Mouse (Mus musculus) midbrain, embryonic 11.5 days (tissue): ENCODE measurements around the gene Rasgrf1. TPM values are rescaled to one million over a fixed set of nuclear protein-coding genes. Genes with fewer than 3 reads are reported as not detected.

ENCODE experiments used
- ATAC-seq: fragments of 200-750 bp; cut with Nextera tagmentation; 2 replicates; pipeline ENCODE4 v1.8.0; 2017; ENCODE audit warnings: moderate TSS enrichment, moderate library complexity; ENCODE audit not compliant: low FRiP score
- DNase-seq: peaks from one replicate; pipeline ENCODE4 v3.0.0; 2015; ENCODE audit warnings: low spot score; ENCODE audit errors: missing footprints
- H3K27ac ChIP-seq: fragments of 300-500 bp; sonication (generic); 2 replicates; pipeline ENCODE4 v1.5.1; 2014; ENCODE audit warnings: low read depth, low read length
- H3K27me3 ChIP-seq: fragments of 300-500 bp; sonication (generic); 2 replicates; pipeline ENCODE4 v1.6.1; 2014; ENCODE audit warnings: mild to moderate bottlenecking, low read length, moderate library complexity, mixed read lengths; ENCODE audit not compliant: control insufficient read depth, insufficient read depth
- H3K36me3 ChIP-seq: fragments of 300-500 bp; sonication (generic); 2 replicates; pipeline ENCODE4 v1.6.1; 2014; ENCODE audit warnings: mild to moderate bottlenecking, low read length, moderate library complexity, mixed read lengths; ENCODE audit not compliant: control insufficient read depth, insufficient read depth
- H3K4me1 ChIP-seq: fragments of 300-500 bp; sonication (generic); 2 replicates; pipeline ENCODE4 v1.6.1; 2014; ENCODE audit warnings: low read length; ENCODE audit not compliant: control insufficient read depth, insufficient read depth
- H3K4me2 ChIP-seq: fragments of 300-500 bp; sonication (generic); 2 replicates; pipeline ENCODE4 v1.6.1; 2014; ENCODE audit warnings: mild to moderate bottlenecking, moderate library complexity
- H3K4me3 ChIP-seq: fragments of 300-500 bp; sonication (generic); 2 replicates; pipeline ENCODE4 v1.5.1; 2014; ENCODE audit warnings: low read depth, low read length
- H3K9ac ChIP-seq: fragments of 300-500 bp; sonication (generic); 2 replicates; pipeline ENCODE4 v1.6.1; 2014; ENCODE audit warnings: low read length
- H3K9me3 ChIP-seq: fragments of 300-500 bp; sonication (generic); 2 replicates; pipeline ENCODE4 v1.6.1; 2016; ENCODE audit warnings: low read length; ENCODE audit not compliant: control insufficient read depth
- WGBS: fragments of 180-500 bp; shearing (Covaris S2); extraction: QIAGEN DNeasy Blood & Tissue Kit; methylation state at CpG from one replicate; pipeline ENCODE4 v1.1.7; 2014; 5-methylcytosine and 5-hydroxymethylcytosine counted together
- polyA plus RNA-seq: library from polyadenylated mRNA; unstranded; fragments of >200 nt; fragmentation: Nextera tagmentation; extraction: Ambion mirVana; gene quantifications from 2 replicates; pipeline ENCODE4 v1.2.1, GENCODE M21; 2014

The Rasgrf1 gene
- polyA plus RNA-seq, 1 experiment from 2014 or later: 0.18 TPM

- no peaks in the 10 kb centered on the region for H3K9me3 ChIP-seq
- ATAC-seq: no peak
- no peaks in the 10 kb centered on the region for H3K27me3 ChIP-seq
- H3K4me3 ChIP-seq: no peak overlapping the region
- DNase-seq: no peak
- H3K4me1 ChIP-seq: no peaks in the 10 kb centered on the region
- H3K27ac ChIP-seq: no peak overlapping the region
- H3K36me3 ChIP-seq: no peaks in the 10 kb centered on the region
- 75% methylated on average over 5 of the region's 5 CpGs for WGBS
- no peak overlapping the region for H3K4me2 ChIP-seq
- H3K9ac ChIP-seq: no peak overlapping the region
These were observed 38.9 kb downstream of the Rasgrf1 start for GRCm38 (mm10) chr9:89948602-89949001.

DNA sequence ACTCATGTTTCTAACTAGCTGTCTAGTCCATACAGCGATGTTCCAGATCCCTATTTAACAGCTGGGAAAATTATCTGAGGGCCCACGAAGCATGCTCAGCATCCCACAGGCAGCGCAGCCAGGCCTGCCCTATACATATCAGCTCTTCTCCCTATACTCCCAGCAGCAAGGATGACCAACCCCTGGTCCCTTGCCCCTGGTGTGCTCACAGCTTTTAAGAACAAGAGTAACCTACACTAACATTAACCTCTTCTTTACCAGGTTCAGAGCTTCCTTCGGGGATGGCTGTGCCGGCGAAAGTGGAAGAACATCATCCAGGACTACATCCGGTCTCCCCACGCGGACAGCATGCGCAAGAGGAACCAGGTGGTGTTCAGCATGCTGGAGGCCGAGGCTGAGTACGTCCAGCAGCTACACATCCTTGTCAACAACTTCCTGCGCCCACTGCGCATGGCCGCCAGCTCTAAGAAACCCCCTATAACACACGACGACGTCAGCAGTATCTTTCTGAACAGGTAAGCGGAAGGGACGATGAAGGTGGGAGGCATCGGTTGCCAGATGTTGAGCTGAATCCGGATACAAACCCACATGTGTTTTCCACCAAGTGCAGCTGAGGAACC is 44.0 kb downstream of the Rasgrf1 start:
- 91% methylated on average over 22 of the region's 22 CpGs for WGBS
- no peaks in the 10 kb centered on the region for H3K36me3 ChIP-seq
- ATAC-seq (no peak), DNase-seq (no peak)
- H3K4me1 ChIP-seq: no peaks in the 10 kb centered on the region
- H3K27me3 ChIP-seq: no peaks in the 10 kb centered on the region
- H3K4me2 ChIP-seq: no peak overlapping the region
- H3K4me3 ChIP-seq: no peak overlapping the region
- H3K9ac ChIP-seq: no peak overlapping the region
- no peak overlapping the region for H3K27ac ChIP-seq
- H3K9me3 ChIP-seq: no peaks in the 10 kb centered on the region

GRCm38 (mm10) chr9:89954860-89955479 is 45.3 kb downstream of the Rasgrf1 start:
- H3K9ac ChIP-seq: no peak overlapping the region
- H3K9me3 ChIP-seq: no peaks in the 10 kb centered on the region
- H3K4me1 ChIP-seq: no peaks in the 10 kb centered on the region
- ATAC-seq: no peak
- no peaks in the 10 kb centered on the region for H3K36me3 ChIP-seq
- no peak overlapping the region for H3K4me2 ChIP-seq
- WGBS: 71% methylated on average over 8 of the region's 8 CpGs
- no peak overlapping the region for H3K4me3 ChIP-seq
- no peaks in the 10 kb centered on the region for H3K27me3 ChIP-seq
- no peak overlapping the region for H3K27ac ChIP-seq
- no peak for DNase-seq

GRCm38 (mm10) chr9:89958959-89959358 is 49.3 kb downstream of the Rasgrf1 start:
- Histone ChIP-seq H3K36me3 (no peaks in the 10 kb centered on the region), H3K9me3 (no peaks in the 10 kb centered on the region), H3K4me2 (no peak overlapping the region), H3K4me1 (no peaks in the 10 kb centered on the region), H3K4me3 (no peak overlapping the region), H3K9ac (no peak overlapping the region), H3K27ac (no peak overlapping the region), H3K27me3 (no peaks in the 10 kb centered on the region)
- ATAC-seq: no peak
- WGBS: 73% methylated on average over 2 of the region's 2 CpGs
- DNase-seq: no peak

DNA sequence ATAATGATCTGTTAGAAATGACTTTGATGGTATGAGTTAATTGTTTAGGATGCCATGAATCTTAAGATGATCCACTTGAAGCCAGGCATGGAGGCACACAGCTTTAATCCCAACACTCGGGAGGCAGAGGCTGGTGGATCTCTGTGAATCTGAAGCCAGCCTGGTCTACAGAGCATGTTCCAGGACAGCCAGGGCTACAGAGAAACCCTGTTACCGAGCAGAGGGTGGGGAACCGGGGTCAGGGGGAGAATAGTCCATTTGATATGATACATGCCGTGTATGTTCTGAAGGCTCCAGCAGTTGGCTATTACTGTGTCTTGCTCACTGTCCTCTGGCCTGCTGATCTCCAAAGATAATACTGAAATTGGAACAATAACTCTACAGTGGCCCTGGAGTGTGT is 54.4 kb downstream of the Rasgrf1 start:
- 87% methylated on average over 4 of the region's 4 CpGs for whole genome bisulfite sequencing
- no peak for DNase-seq

DNA sequence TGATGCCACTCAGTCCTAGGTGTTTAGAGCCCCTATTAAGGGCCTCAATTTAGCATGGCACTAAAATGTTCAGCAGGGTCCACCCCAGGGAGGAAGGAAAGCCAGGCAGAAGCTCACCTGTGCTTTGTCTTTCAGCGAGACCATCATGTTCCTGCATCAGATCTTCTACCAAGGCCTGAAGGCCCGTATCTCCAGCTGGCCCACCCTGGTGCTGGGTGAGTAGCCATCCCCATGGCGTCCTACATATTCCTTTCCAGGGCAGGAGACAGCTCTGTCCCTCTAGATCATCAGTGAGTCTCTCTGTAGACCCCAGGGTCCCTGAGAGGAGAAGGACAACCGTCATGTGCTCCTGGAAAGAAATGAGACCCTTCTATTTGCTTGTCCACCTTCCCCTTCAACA is 58.0 kb downstream of the Rasgrf1 start:
- ATAC-seq (no peak), DNase-seq (no peak)
- no peaks in the 10 kb centered on the region for H3K27me3 ChIP-seq
- H3K9me3 ChIP-seq: no peaks in the 10 kb centered on the region
- no peak overlapping the region for H3K4me2 ChIP-seq
- H3K9ac ChIP-seq: no peak overlapping the region
- no peak overlapping the region for H3K27ac ChIP-seq
- H3K4me1 ChIP-seq: no peaks in the 10 kb centered on the region
- 78% methylated on average over 4 of the region's 4 CpGs for WGBS
- no peak overlapping the region for H3K4me3 ChIP-seq
- no peaks in the 10 kb centered on the region for H3K36me3 ChIP-seq

More for the DNA sequence above, 54.4 kb downstream of the Rasgrf1 start:
- Histone ChIP-seq H3K4me1 (no peaks in the 10 kb centered on the region), H3K27ac (no peak overlapping the region), H3K36me3 (no peaks in the 10 kb centered on the region), H3K9ac (no peak overlapping the region), H3K9me3 (no peaks in the 10 kb centered on the region), H3K4me3 (no peak overlapping the region), H3K4me2 (no peak overlapping the region), H3K27me3 (no peaks in the 10 kb centered on the region)
- ATAC-seq: no peak

DNA sequence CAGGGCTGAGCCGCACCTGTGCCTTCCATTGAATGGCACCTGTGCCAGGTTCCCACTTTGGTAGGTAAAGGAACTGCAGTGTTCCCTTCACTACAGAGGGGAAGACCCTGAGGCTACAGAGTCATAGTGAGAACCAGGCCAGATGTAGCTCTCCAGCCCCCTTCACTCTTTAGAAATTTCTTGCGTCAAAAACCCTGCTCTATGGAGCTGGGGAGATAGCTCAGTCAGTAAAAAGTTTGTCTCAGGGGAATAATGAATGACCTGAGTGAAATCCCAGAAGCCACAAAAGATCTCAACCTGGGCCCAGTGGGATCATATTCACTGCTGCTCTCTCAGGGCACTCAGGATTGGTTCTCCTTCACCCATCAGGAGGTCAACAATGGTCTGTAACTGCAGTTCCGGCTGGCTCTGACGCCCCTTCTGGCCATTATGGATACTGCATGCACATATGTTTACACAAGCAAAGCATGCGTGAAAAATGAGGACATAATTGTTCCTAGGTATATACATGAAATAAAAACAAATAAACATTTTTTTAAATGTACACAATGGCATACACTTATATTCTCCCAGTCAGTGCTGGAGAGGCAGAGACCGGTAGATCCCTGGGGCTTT is 59.2 kb downstream of the Rasgrf1 start:
- Histone ChIP-seq H3K27ac (no peak overlapping the region), H3K36me3 (no peaks in the 10 kb centered on the region), H3K9me3 (no peaks in the 10 kb centered on the region), H3K4me1 (no peaks in the 10 kb centered on the region), H3K4me3 (no peak overlapping the region), H3K9ac (no peak overlapping the region), H3K4me2 (no peak overlapping the region), H3K27me3 (no peaks in the 10 kb centered on the region)
- no peak for DNase-seq
- no peak for ATAC-seq
- 83% methylated on average over 6 of the region's 6 CpGs for WGBS

DNA sequence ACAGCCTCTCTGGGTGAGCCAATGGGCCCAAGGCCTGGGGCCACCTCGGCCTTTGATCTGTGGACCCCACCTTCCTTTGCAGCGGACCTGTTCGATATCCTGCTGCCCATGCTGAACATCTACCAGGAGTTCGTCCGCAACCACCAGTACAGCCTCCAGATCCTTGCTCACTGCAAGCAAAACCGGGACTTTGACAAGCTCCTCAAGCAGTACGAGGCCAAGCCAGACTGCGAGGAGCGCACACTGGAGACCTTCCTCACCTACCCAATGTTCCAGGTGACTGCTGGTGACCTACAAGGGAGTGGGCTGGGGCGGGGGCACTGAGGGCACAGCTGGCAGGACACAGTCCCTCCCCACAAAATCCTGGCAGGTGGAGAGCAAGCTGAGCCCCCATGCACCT is 60.6 kb downstream of the Rasgrf1 start:
- Histone ChIP-seq H3K4me2 (no peak overlapping the region), H3K4me1 (no peaks in the 10 kb centered on the region), H3K9me3 (no peaks in the 10 kb centered on the region), H3K27me3 (no peaks in the 10 kb centered on the region), H3K27ac (no peak overlapping the region), H3K9ac (no peak overlapping the region), H3K4me3 (no peak overlapping the region), H3K36me3 (no peaks in the 10 kb centered on the region)
- WGBS: 94% methylated on average over 10 of the region's 10 CpGs
- ATAC-seq (no peak), DNase-seq (no peak)

GRCm38 (mm10) chr9:89970886-89971486 is 61.3 kb downstream of the Rasgrf1 start:
- no peak overlapping the region for H3K4me2 ChIP-seq
- H3K4me3 ChIP-seq: no peak overlapping the region
- H3K36me3 ChIP-seq: no peaks in the 10 kb centered on the region
- peak; percentile 39 for DNase-seq
- H3K4me1 ChIP-seq: no peaks in the 10 kb centered on the region
- ATAC-seq: no peak
- no peak overlapping the region for H3K9ac ChIP-seq
- WGBS: 83% methylated on average over 11 of the region's 11 CpGs
- H3K27me3 ChIP-seq: no peaks in the 10 kb centered on the region
- H3K27ac ChIP-seq: no peak overlapping the region
- H3K9me3 ChIP-seq: no peaks in the 10 kb centered on the region
